Mouse (Mus musculus): ENCODE data around the gene Ddit4l. TPM values are rescaled to one million over a fixed set of nuclear protein-coding genes. Genes with fewer than 3 reads are reported as not detected.
"Not testable (repeated sequence)": the region's sequence is repeated elsewhere in the genome, so short reads cannot be mapped to it uniquely, and the experiment has no call there.

Gene Ddit4l
- 5.0 and 5.3 TPM in 2 replicates for polyA plus RNA-seq (2015; fragmentation: Nextera tagmentation; extraction: Ambion mirVana)

- H3K36me3 ChIP-seq; H3K4me1 ChIP-seq; H3K9me3 ChIP-seq; H3K4me2 ChIP-seq; H3K4me3 ChIP-seq (replicated peaks); ATAC-seq (ENCODE audit: insufficient read depth, low FRiP score, low read depth); H3K27me3 ChIP-seq (replicated peaks); H3K9ac ChIP-seq; H3K27ac ChIP-seq: not testable (repeated sequence)
- 97% methylated on average over 3 of the region's 3 CpGs for WGBS
Measured at GRCm38 (mm10) chr3:137621312-137621711, at the start of gene Ddit4l. TSS of gene Ddit4l (plus strand) at chr3:137621612.

GRCm38 (mm10) chr3:137576146-137576545 is 45.3 kb upstream of the Ddit4l start:
- Histone ChIP-seq H3K4me2 (no peak overlapping the region), H3K27me3 (replicated peaks) (no peaks in the 10 kb centered on the region), H3K36me3 (no peaks in the 10 kb centered on the region), H3K4me1 (no peaks in the 10 kb centered on the region), H3K4me3 (replicated peaks) (no peak overlapping the region), H3K9ac (no peak overlapping the region), H3K9me3 (no peaks in the 10 kb centered on the region), H3K27ac (no peak overlapping the region)
- no peak for ATAC-seq (ENCODE audit: insufficient read depth, low FRiP score, low read depth)
- WGBS = 68% methylated on average over 4 of the region's 4 CpGs

- ATAC-seq (ENCODE audit: insufficient read depth, low FRiP score, low read depth) = no peak
- Histone ChIP-seq H3K4me1 (no peaks in the 10 kb centered on the region), H3K9ac (no peak overlapping the region), H3K9me3 (no peaks in the 10 kb centered on the region), H3K36me3 (no peaks in the 10 kb centered on the region), H3K27ac (no peak overlapping the region), H3K4me3 (replicated peaks) (no peak overlapping the region), H3K4me2 (no peak overlapping the region), H3K27me3 (replicated peaks) (no peaks in the 10 kb centered on the region)
- WGBS = 79% methylated on average over 5 of the region's 5 CpGs
Measured at GRCm38 (mm10) chr3:137586376-137586969, 34.9 kb upstream of the Ddit4l start.

DNA sequence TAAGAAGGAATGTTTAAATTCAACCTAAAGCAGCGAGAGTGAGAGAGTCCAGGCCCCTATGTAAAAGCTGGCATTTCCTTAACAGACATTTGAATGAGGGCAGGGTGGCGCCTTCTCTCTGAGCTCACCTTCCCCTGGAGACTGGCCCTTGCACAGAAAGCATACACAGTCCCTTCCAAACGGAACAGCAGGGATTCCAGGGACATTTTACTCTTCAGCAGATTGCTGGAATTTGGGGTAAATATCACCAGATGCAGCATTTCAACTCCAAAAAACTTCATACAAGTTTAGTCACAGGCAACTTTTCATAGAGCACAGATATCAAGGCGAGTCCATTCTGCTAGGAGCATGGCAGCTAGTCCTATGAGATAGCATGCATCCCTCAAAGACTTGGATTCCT is 31.6 kb upstream of the Ddit4l start:
- H3K4me3 ChIP-seq (replicated peaks) = no peak overlapping the region
- no peaks in the 10 kb centered on the region for H3K9me3 ChIP-seq
- H3K4me2 ChIP-seq = no peak overlapping the region
- H3K9ac ChIP-seq = no peak overlapping the region
- no peaks in the 10 kb centered on the region for H3K4me1 ChIP-seq
- no peaks in the 10 kb centered on the region for H3K36me3 ChIP-seq
- no peak overlapping the region for H3K27ac ChIP-seq
- no peak for ATAC-seq (ENCODE audit: insufficient read depth, low FRiP score, low read depth)
- H3K27me3 ChIP-seq (replicated peaks) = no peaks in the 10 kb centered on the region
- 69% methylated on average over 4 of the region's 4 CpGs for WGBS

DNA sequence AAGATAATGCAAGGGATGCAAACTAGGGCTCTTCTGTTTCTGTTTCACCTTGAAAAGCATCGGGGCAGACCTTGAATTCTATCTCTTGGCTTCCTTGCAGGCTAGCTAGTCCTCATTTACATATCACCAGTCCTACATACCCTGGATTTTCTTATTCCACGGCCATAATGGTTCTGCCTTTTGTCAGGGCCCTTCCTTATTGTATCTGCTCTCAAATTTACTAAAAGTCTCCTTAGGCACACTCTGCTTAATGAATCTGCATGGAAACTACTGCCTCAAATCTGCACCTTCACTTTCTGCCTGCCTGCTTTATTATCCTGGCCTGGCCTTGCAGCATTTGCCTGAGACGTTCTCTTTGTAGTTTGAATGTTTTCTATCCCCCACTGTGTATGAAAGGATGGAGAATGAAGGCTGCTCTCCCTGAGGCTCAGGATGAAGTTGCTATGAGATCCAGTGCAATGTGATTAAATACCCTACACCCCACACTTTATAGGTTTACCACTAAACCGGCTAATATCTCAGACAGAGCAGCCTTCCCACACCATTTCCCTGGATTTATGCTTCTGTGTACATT is 27.0 kb upstream of the Ddit4l start:
- no peak for ATAC-seq (ENCODE audit: insufficient read depth, low FRiP score, low read depth)
- H3K9ac ChIP-seq = no peak overlapping the region
- no peak overlapping the region for H3K4me3 ChIP-seq (replicated peaks)
- H3K4me2 ChIP-seq = no peak overlapping the region
- H3K27me3 ChIP-seq (replicated peaks) = no peaks in the 10 kb centered on the region
- H3K27ac ChIP-seq = no peak overlapping the region
- no peaks in the 10 kb centered on the region for H3K36me3 ChIP-seq
- H3K9me3 ChIP-seq = no peaks in the 10 kb centered on the region
- WGBS = 65% methylated on average over 4 of the region's 4 CpGs
- no peaks in the 10 kb centered on the region for H3K4me1 ChIP-seq

DNA sequence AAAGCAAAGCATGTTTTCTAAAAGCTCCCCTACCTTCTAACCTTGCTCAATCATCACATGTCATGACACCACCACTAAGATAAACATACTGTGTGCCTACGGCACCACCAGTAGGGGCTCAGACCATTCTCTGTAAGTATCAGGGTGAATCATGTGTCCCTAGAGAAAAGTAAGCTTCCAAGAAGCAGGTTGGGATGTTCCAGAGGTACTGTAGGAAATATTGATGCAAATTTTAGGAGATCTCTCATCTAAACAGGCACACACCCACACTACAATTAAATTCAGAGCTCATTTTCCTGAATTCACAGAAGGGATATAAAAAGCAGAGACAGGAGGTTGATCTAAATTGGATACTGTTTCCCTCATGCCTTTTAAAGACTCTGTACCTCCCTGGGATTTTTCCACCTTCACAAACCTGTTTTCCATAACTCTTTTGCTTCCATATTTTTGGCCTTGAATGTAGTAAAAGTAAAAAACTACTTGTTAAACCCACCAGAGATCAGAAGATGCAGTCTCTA is 12.4 kb upstream of the Ddit4l start:
- no peaks in the 10 kb centered on the region for H3K4me1 ChIP-seq
- no peak overlapping the region for H3K4me3 ChIP-seq (replicated peaks)
- WGBS = 40% methylated on average over 1 of the region's 1 CpGs
- H3K4me2 ChIP-seq = no peak overlapping the region
- no peak for ATAC-seq (ENCODE audit: insufficient read depth, low FRiP score, low read depth)
- no peak overlapping the region for H3K9ac ChIP-seq
- no peaks in the 10 kb centered on the region for H3K9me3 ChIP-seq
- no peak overlapping the region for H3K27ac ChIP-seq
- no peaks in the 10 kb centered on the region for H3K36me3 ChIP-seq
- H3K27me3 ChIP-seq (replicated peaks) = no peaks in the 10 kb centered on the region

DNA sequence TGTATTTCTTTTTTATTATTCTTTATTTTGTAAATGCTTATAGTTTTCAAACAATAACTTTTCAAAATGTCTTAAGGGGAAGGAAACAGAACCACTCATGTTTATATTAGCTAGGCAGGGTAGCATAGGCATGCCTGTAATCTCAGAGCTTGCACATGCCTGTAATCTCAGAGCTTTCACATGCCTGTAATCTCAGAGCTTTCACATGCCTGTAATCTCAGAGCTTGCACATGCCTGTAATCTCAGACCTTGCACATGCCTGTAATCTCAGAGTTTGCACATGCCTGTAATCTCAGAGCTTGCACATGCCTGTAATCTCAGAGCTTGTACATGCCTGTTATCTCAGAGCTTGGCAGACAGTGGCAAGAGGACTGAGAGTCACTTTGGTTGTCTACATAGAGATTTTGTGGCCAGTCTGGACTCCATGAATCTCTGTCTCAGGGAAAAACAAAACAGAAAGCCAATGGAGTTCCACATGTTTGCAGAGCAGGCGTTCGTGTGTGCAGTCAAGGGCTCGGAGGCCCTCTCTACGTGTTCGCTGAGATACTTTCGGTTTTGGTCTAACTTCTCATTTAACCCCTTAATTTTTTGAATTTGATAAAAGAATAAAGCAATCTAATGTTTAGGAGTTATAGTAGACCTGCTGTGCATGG is 10.8 kb upstream of the Ddit4l start:
- H3K4me2 ChIP-seq = no peak overlapping the region
- no peaks in the 10 kb centered on the region for H3K9me3 ChIP-seq
- WGBS = 78% methylated on average over 6 of the region's 6 CpGs
- H3K36me3 ChIP-seq = no peaks in the 10 kb centered on the region
- no peak for ATAC-seq (ENCODE audit: insufficient read depth, low FRiP score, low read depth)
- H3K4me3 ChIP-seq (replicated peaks) = no peak overlapping the region
- no peak overlapping the region for H3K27ac ChIP-seq
- H3K4me1 ChIP-seq = no peaks in the 10 kb centered on the region
- no peaks in the 10 kb centered on the region for H3K27me3 ChIP-seq (replicated peaks)
- H3K9ac ChIP-seq = no peak overlapping the region

DNA sequence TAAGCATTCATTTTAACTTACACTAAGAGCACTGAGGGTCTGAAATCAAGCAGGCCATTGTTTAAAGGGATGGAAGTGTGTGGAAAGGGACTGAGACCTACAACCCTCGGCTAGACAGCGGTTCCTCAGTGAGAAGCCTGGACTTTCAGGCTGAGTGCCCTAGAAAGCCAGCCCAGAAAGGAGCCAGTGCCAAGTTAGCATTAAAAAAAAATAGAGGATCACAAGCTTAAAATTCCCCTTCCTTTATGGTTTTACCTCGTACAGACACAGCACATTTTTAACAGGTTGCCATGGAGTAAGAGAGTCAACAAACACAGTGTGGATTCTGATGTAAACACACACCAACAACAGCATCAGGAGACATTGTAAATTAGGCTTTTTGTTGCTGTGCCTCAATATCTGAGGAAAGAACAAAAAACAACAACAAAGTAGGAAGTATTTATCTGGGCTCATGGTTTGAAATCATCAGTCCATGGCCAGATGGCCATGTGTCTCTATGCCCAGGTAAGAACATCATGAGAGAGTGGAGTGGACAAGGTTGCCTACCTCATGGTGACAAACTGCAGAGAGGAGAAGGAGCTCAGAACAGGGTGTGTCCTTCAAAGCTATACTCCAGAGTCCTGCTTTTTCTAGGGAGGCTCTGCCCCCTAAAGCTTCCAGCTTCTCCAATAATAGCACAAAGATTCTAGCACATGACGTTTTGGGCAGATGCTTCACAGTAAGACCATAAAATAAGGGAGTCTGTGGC is 10.1 kb upstream of the Ddit4l start:
- 70% methylated on average over 4 of the region's 4 CpGs for WGBS
- Histone ChIP-seq H3K9ac (no peak overlapping the region), H3K4me3 (replicated peaks) (no peak overlapping the region), H3K27me3 (replicated peaks) (no peaks in the 10 kb centered on the region), H3K4me2 (no peak overlapping the region), H3K27ac (no peak overlapping the region), H3K36me3 (no peaks in the 10 kb centered on the region), H3K4me1 (no peaks in the 10 kb centered on the region), H3K9me3 (no peaks in the 10 kb centered on the region)
- ATAC-seq (ENCODE audit: insufficient read depth, low FRiP score, low read depth) = no peak

DNA sequence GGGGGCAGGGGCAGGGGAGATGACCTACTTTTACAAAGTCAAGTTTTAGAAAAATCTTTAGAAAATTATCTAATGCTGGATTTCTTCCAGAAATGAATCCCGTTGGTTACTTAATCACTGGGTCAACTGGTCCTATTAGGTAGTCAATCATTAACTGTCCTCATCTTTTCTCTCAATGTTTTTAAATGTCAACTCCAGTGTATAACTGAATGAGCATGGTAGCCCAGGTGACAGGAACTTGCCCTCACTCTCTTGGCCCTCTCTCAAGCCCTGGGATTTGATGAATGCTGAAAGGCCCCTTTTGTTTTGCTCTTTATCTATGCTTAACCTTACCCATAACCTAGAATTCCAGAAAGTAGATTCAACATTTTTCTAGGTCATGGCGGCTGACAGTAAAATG is 9.4 kb upstream of the Ddit4l start:
- no peaks in the 10 kb centered on the region for H3K9me3 ChIP-seq
- no peaks in the 10 kb centered on the region for H3K36me3 ChIP-seq
- H3K4me3 ChIP-seq (replicated peaks) = no peak overlapping the region
- peak; percentile 72; the same call in 1 of the 2 replicates for ATAC-seq (ENCODE audit: insufficient read depth, low FRiP score, low read depth)
- no peak overlapping the region for H3K27ac ChIP-seq
- no peak overlapping the region for H3K4me2 ChIP-seq
- 68% methylated on average over 2 of the region's 2 CpGs for WGBS
- no peak overlapping the region for H3K9ac ChIP-seq
- no peaks in the 10 kb centered on the region for H3K27me3 ChIP-seq (replicated peaks)
- no peaks in the 10 kb centered on the region for H3K4me1 ChIP-seq

DNA sequence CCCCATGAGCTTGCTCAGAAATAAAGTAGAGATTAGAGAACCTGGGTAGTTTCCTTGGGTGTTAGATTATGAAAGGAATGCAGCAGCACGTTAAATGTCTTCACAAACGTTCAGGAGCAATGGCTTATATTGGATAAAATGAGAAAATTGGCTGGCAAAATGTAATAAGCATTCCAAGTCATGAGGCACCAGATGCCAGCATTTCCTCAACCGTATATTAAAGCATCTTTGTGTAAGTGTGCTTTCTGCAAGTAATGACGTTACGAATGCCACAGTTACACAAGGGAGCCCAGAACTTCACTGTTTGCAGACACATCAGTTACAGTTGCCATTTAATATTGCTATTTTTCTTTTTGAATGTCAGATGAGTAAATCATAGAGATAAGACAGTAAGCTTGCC is 872 bp upstream of the Ddit4l start:
- H3K27me3 ChIP-seq (replicated peaks) = no peaks in the 10 kb centered on the region
- no peaks in the 10 kb centered on the region for H3K4me1 ChIP-seq
- no peaks in the 10 kb centered on the region for H3K36me3 ChIP-seq
- H3K4me2 ChIP-seq = no peak overlapping the region
- no peak for ATAC-seq (ENCODE audit: insufficient read depth, low FRiP score, low read depth)
- H3K27ac ChIP-seq = no peak overlapping the region
- H3K9me3 ChIP-seq = no peaks in the 10 kb centered on the region
- H3K4me3 ChIP-seq (replicated peaks) = no peak overlapping the region
- WGBS = 81% methylated on average over 5 of the region's 5 CpGs
- H3K9ac ChIP-seq = no peak overlapping the region

GRCm38 (mm10) chr3:137622091-137622490 is 679 bp downstream of the Ddit4l start:
- no peak for ATAC-seq (ENCODE audit: insufficient read depth, low FRiP score, low read depth)
- Histone ChIP-seq H3K9ac (no peak overlapping the region), H3K4me1 (no peaks in the 10 kb centered on the region), H3K27ac (no peak overlapping the region), H3K4me2 (no peak overlapping the region), H3K9me3 (no peaks in the 10 kb centered on the region), H3K36me3 (no peaks in the 10 kb centered on the region), H3K4me3 (replicated peaks) (no peak overlapping the region), H3K27me3 (replicated peaks) (no peaks in the 10 kb centered on the region)
- WGBS = 41% methylated on average over 6 of the region's 6 CpGs

Measured in stomach, embryonic 15.5 days (tissue).